Mouse (Mus musculus) megakaryocyte, embryonic 14.5 days (primary cell): Measurements from ENCODE around the gene Rnf157.

Source experiments
- FLI1 ChIP-seq: IDR thresholded peaks from 2 replicates; pipeline ENCODE4 v1.6.1; 2012; ENCODE audit warnings: low read length, inconsistent platforms, mixed read lengths
- GATA1 ChIP-seq: IDR thresholded peaks from 3 replicates; pipeline ENCODE4 v1.6.1; 2012; ENCODE audit warnings: mixed read lengths, low read length, inconsistent platforms, borderline replicate concordance

- no peak for TF ChIP-seq GATA1
- no peak for TF ChIP-seq FLI1
Observed at GRCm38 (mm10) chr11:116423782-116424620, 11.2 kb upstream of the Rnf157 start.
